Mouse (Mus musculus) G1E-ER4 (cell line): ENCODE measurements around the gene Ptges2. TPM values are rescaled to one million over a fixed set of nuclear protein-coding genes. Genes with fewer than 3 reads are reported as not detected.

ENCODE experiments used
- GATA1 ChIP-seq: IDR thresholded peaks from one replicate; pipeline ENCODE4 v1.8.0; 2012; ENCODE audit warnings: low read length, inconsistent platforms
- polyA plus RNA-seq: library from polyadenylated mRNA; stranded (reverse); fragments of >175 nt; gene quantifications from 2 replicates; pipeline ENCODE4 v1.2.3, GENCODE M21; 2012

The Ptges2 gene
- polyA plus RNA-seq, 1 experiment: 8.1 TPM

- TF ChIP-seq GATA1: no peak
Measured at GRCm38 (mm10) chr2:32420066-32420608, 24.4 kb downstream of the Ptges2 start.

GRCm38 (mm10) chr2:32420647-32421046, 25.0 kb downstream of the Ptges2 start:
- no peak for TF ChIP-seq GATA1

GRCm38 (mm10) chr2:32421851-32422251, 26.2 kb downstream of the Ptges2 start:
- no peak for TF ChIP-seq GATA1

- TF ChIP-seq GATA1: no peak
Measured at GRCm38 (mm10) chr2:32423481-32424331, 28.0 kb downstream of the Ptges2 start.

GRCm38 (mm10) chr2:32424796-32425195, 29.1 kb downstream of the Ptges2 start:
- no peak for TF ChIP-seq GATA1

- no peak for TF ChIP-seq GATA1
Measured at GRCm38 (mm10) chr2:32425568-32425967, 29.9 kb downstream of the Ptges2 start.

- TF ChIP-seq GATA1: no peak
Measured at GRCm38 (mm10) chr2:32426141-32426540, 30.4 kb downstream of the Ptges2 start.

GRCm38 (mm10) chr2:32427720-32428119, 32.0 kb downstream of the Ptges2 start:
- TF ChIP-seq GATA1: no peak

GRCm38 (mm10) chr2:32428262-32428722, 32.6 kb downstream of the Ptges2 start:
- TF ChIP-seq GATA1: no peak

- TF ChIP-seq GATA1: no peak
Measured at GRCm38 (mm10) chr2:32429215-32429891, 33.7 kb downstream of the Ptges2 start.

GRCm38 (mm10) chr2:32430701-32431676, 35.3 kb downstream of the Ptges2 start:
- no peak for TF ChIP-seq GATA1

GRCm38 (mm10) chr2:32436686-32437372, 41.1 kb downstream of the Ptges2 start:
- no peak for TF ChIP-seq GATA1

- no peak for TF ChIP-seq GATA1
Measured at GRCm38 (mm10) chr2:32437612-32438166, 42.0 kb downstream of the Ptges2 start.

GRCm38 (mm10) chr2:32438733-32439132, 43.0 kb downstream of the Ptges2 start:
- TF ChIP-seq GATA1: no peak
